Mouse (Mus musculus) right cerebral cortex, postnatal 4 days (tissue): ENCODE results near the gene Camta2.

Source experiments
- DNase-seq: peaks from one replicate; pipeline ENCODE4 v3.0.0-alpha.2; 2022

Camta2 gene

DNA sequence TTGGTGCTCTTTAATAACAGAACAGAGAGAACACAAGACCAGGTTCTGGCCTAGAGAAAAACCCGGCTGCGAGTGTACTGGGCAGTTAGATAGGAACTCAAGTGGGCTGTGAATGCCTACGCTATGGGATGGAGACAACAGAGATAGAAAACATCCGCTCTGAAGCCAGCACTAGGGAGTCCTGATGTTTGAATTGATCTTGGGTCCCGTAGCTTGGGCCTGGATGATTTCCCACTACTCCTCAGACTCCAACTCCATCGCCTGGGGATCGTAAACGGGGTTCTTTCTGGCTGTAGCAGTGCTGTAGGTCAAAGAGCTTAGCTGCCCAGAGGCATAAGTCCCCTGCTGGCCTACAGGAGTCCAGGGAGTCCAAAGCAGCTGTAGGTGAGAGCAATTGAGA lies 467 bp upstream of the Camta2 start:
- DNase-seq, result no peak

DNA sequence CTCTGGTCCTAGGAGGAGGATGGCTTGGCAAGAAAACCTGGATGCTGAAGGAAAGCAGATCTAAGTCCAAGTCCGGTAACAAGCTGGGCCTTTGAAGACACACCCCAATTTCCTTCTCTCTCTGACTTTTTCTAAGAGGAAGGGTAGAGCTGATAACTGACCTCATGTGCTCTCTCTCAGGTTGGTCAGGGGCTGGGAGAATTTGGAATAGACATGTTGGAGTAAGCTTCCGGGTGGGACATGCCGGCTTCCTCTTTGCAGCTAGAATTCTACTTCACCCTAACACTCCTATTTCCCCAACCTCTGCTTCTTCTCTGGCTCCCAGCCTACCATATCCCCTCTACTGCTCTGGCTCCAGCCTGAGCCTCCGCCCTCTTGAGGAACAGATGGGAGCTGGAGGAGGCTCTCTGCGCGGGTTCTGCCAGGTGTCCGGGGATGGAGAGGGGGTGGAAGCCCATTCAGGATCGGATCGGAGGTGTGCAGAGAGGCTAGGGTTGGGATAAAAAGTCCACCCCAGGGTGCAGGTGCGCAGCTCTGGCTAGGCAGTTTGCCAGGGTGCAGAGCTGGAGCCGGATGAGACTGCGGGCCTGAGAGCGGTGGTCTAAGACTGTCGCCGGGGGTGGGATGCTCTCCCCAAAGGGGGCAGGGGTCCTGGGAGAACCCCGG lies 871 bp downstream of the Camta2 start:
- DNase-seq, result no peak

DNA sequence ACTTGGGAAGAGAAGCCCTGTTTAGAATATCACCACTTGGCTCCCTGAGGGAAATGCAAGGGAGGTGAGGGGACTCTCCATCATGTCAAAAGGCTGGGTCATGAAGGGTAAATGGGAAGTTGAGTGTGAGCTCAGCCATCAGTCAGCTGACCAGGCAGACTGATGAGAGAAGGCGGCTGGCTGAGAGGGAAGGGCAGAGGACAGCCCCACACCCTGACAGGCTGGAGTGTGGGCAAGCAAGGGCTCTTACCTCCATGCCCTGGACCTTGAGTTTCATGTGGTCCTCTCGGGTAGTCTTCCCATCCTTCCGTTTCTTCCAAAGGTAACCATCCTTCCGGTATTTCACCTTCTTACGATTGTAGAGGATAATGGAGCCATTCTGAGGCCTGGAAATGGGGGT lies 4.3 kb downstream of the Camta2 start:
- no peak for DNase-seq

DNA sequence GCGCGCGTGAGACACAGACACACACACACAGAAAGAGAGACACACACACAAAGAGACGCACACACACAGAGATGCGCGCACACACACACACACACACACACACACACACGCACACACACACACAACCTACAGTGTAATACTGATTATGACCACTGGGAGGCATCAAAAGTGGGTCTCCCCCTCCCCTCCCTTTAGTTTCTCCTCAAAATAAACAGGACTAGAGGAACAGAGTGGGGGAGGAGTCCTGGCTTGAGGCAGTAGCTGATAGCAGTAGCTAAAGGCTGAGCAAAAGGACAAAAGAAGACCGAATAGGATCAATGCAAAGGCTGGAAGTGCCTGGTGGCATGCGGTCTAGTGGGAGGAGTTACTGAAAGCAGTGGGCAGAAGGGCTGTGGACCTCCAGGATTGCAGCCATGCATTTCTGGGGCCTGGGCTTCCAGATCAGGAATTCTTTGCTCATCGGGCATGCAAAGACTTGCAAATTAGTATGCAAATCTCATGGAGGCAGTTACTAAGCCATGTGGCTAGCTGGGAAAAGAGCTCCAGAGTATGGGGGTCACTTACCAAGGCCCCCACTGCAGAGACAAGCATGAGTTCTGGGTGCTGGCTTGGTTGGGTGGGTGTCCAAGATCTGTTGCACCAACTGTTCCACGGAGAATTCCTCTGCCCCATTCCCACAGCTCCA lies 5.9 kb downstream of the Camta2 start:
- peak; percentile 45 for DNase-seq

DNA sequence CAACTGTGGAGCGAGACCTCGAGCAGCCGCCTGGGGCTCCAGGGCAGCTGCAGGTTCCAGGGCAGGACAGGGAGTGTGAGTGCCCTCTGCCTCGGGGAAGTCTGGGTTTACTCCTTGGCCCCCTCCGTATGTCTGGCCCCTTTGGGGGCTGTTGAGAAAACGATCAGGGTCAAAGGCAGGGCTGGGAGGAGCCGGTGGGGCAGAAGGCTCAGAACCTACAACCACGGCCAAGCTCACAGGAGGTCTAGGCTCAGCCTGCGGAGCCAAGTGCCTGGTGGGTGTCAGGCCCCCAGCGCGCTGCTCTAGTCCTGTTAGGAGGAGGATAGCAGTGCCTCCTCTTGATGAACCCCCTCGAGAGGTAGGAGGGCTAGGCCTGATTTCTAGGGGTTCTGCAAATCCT lies 6.7 kb downstream of the Camta2 start:
- no peak for DNase-seq

DNA sequence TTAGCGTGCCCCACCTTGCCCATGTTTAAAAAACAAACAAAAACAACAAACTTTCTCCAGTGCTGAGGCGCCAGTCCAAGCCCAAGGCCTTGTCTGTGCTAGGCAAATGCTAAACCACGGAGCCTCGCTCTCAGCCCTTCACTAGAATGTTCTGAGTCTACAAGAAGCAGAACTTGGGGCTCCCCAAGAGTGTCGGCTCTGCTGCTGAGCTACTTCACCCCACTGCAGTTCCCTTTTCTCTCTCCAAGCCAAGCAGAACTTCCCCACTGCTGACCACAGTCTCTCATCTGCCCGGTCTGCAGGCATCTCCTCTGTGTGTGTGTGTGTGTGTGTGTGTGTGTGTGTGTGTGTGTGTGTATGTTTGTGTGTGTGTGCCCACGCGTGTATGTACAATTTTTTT lies 8.0 kb downstream of the Camta2 start:
- DNase-seq, result no peak

DNA sequence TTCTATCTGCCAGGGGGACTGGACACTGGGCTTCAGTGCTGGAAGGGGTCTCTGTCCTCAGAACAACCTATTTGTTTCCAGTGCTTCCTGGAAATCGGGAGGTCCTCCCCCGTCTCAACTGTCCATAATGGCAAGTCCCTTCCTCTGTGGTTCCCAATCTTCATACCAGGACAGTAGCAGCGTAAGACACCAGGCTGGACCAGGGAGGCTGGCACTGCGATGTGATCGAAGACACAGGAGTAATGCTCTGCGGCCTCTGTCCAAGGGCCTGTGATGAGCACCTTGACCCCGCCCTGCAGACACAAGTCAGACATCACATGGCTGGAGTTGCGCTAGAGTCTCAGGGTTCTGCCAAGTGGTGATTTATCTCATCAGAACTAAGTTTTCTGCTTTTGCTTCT lies 8.5 kb downstream of the Camta2 start:
- no peak for DNase-seq

DNA sequence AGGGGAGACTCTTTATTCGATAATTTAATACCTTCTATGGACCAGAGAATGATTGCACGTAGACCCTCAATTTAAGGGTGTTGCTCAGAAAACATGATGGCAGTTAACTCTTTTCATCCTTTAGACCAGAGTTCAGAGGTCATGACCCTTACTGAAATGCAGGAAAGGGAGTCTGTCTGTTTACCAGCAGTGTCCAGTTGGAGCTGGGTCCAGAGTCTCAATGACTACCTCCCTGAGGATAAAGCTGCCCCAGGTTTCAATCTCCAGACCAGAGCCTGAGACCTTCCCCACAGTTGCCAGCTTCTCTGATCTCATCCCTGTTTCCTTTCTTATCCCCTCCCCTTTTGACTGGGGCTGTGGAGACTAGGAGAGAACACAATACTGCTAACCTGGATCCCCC lies 9.3 kb downstream of the Camta2 start:
- no peak for DNase-seq

DNA sequence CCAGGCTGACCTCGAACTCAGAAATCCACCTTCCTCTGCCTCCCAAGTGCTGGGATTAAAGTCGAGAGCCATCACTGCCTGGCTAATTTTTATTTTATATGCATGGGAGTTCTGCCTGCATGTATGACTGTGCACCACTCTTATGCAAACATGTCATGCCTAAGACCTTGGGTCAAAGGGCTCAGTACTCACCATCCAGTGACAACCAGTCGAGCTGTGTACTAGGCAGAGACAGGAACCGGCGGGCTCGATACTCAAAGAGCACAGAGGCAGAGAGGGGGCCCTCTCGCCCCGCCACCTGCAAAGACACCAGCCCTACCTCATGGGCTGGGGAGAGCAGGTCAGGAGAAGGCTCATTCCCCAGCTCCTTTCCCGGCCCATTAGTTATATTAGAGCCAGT lies 9.8 kb downstream of the Camta2 start:
- no peak for DNase-seq

DNA sequence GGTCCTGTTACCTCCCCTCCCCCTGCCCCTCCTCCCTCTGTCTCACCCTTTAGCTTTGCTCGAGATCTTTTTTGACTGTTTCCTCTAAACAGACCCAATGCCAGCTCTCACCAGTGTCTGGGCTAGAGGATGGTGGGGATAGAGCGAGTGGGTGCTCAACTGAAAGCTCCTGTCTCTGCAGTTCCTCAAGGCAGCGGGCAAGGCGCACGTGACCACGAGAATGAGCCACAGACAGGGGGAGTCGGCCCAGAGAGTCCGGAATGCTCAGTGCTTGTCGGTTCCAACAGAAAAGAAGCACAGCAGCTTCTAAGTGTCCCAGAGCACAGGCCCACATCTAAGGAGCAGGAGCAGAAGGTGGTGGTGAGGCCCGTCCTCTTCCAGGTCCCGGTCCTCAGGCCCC lies 13.4 kb downstream of the Camta2 start:
- DNase-seq, result no peak

DNA sequence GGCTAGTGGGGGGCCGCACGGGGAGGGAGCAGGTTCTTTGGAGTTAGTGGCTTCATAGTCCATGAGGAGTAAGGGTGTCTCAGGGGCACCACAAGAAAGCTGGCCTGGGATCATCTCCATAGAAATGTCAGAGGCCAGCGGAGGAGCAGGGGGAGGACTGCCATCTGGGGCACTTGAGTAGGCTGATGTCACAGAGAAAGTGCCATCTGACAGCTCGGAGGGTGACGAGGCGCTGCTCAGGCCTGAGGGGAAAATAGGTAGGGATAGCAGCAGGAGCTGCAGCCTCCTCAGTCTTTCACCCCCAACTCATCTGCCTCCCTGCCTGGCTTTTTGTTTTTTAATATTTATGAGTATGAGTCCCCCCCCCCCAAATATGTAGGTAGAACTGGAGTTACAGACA lies 13.9 kb downstream of the Camta2 start:
- no peak for DNase-seq

DNA sequence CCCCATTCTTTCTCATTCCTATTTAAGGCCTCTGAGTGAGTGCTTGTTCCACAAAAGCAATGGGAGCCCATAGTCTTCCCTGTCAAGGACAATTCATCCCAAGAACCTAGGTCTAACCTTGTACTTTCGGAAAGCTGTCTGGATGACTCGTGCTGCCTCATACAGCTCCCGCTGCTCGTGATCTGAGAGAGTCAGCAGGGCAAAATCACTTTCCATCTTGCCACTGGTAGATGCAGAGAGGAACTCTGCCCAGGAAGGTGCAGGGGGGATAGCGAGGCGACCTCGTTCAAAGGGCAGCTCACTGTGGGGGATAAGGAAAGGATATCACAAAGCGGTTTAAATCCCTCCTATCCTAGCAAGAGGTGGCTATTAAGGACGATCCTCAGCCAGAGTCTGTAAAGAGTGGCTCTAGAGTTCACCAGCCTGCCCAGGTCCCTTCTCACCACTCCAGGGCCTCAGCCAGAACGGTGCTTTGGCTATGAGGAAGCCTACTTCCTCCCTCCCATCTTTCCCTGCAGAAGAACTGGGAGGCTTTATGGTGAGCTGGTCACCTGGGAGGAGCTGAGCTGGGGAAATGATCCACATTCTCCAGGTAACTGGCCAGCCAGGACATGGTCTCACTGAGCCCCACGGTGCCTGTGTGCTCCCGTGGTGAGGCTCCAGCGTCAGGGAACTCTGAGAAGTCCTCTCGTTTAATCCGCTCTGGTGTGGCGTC lies 16.4 kb downstream of the Camta2 start:
- no peak for DNase-seq

DNA sequence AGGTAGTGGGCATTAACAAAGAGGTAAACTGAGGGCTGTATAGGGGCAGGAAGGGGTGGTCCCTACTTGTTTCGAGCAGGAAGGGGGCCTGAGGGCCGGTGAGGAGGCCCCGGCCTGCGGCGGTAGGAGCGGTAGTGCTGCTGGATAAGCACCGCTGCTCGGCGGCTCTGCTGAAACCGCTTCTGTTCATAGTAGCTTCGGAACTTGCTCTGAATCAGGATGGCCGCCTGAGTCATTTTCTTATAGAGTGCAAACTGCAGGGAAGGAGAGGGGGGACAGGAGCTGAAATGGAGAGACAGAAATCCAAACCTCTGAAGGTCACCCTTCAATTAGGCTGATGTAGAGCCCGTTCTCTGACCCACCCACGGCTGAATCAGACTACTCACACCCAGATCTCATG lies 17.4 kb downstream of the Camta2 start:
- no peak for DNase-seq

DNA sequence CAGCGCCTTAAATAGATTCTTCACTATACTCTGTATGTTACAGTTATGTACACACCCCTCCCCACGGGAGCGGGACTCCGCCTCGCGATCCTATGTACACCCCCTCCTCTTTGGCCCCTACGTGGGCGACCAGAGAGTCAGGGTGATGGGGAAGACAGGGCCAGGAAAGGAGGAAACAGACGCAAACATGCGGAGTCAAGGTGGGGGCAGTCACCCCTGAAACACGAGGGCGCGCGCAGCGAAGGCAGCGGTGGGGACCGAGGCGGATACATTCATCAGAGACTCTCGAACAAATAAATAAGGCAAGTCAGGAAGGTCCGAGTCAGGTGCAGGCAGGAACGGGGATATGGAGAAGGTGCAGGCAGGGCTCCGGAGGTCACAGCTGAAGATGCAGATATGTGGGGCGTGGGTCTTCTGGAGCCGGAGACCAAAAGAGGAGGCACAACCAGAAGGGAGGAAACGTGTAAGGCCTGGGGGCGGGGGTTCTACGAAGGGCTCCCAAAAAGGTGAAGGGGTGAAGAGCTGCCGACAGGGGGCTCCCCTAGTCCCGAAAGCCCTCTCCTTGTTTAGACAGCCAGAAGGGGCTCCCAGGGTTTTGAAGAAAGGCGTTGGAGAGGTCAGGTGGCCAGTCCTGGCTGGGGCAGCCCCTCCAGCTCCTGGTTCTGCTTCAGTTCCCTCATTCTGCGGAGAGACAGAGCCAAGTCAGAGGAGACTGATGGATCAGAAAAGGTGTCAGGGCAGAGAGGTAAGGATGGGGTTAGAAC lies 18.1 kb downstream of the Camta2 start:
- DNase-seq, result peak; percentile 71

DNA sequence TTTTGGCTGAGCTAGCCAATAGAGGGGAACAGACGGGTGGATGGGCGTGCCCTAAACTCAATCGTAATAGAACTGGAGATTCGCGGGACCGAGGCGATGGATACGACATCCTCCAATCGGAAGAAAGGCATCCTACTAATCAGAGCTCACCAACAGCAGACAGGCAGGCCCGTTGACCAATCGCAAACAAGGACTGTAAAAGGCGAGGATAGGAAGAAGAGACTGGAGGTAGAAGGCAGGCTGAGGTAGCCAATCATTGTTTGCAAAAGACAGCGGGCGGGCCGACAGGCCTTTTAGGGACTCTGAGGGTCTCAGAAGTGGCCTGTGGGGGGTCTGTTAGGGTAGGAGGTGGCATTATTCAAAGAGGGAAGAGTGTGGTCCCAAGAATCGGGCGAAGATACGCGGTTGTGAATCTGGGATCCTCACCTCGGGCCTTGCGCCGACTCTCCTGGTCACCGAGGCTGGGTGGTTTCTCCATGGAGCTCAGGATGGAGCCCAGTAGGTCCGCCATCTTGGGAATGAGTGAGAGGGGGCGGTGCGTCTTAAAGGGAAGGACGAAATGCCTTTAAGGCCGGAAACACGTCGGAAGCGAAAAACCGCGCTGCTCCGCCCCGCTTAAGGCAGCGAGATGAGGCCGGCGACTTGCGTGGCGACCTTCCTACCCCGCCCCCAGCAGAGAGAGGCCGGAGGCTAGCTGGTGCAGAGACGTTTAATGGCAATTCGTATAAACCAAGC lies 19.0 kb downstream of the Camta2 start, which contains the start of gene Spag7:
Gene Spag7 (minus strand): TSS at position 646 of the 735 bp plus-strand sequence.
- DNase-seq, result peak; percentile 90

DNA sequence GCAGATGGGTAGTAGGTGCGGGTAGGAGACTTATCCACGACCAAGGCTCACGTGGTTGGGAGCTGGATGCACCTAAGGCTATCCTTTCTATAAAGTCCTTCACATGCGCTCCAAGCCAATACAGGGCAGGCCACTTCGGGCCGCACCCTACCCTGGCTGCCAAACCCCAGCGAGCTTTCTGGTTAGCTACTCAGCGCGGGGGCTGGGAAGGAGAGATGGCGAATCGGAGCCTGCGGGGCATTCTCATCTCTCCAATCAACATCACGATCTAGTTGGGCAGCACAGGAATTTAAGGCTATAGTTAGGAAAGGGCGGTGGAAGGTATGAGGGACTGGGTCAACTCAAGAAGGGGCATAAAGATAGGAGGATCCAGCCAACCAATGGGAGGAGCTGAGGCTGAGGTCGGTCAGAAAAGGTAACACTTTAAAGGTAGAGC lies 19.6 kb downstream of the Camta2 start:
- peak; percentile 70 for DNase-seq

DNA sequence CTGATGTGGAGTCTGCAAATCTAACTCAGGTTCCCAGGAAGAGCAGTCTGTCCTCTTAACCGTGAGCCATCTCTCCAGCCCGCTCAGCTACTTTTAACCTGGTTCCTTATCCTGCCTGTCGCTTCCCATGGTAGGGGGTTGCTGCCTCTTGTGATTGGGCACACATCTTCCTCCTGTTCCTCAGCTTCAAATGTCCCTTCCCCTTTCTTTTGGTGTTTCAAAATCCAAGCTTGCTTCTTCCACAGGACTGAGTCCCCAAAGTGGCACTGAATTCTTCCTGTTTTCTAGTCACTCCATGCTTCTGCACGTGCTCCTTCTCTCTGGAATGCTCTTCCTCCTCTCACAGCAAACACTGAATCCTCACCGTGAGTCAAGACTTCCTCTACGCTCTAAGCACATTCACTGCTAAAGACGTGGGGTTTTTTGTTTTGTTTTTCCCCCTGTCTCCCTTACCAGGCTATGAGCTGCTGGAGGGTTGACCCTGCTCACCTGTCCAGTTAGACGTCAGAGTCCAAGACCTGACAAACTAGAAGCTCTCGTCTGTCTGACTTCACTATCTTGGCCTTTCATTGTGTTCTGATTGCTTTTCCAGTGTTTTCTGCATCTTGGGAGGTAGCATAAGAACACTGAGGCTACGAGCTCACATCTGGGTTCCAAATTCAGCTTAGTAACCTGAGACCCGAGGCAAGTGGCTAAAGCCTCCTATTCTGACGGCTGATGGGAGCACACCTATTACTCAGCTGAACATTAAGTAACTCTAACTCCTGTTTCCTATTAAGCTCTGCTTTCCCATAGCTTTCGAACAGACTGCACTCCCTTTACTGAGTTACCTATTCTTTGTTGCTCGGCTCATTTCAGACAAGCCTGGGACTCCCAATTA lies 20.4 kb downstream of the Camta2 start:
- no peak for DNase-seq

DNA sequence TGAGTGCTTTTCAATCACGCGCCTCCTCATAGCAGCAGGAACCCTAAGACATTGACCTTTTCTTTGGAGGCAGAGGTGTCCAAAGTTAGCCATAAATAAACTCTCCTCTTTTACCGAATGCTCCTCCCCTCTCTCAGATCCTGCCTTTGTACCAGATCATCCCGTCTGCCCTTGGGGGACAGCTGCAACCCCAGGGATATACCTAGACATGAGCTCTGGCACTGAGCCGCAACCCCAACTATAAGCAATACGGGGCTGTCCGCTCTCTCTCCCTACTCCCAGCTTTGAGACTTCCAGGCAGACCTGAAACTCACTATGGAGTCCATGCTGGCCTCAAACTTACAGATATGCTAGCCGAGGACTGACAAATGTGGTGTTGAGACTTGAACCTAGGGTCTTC lies 21.2 kb downstream of the Camta2 start:
- no peak for DNase-seq

DNA sequence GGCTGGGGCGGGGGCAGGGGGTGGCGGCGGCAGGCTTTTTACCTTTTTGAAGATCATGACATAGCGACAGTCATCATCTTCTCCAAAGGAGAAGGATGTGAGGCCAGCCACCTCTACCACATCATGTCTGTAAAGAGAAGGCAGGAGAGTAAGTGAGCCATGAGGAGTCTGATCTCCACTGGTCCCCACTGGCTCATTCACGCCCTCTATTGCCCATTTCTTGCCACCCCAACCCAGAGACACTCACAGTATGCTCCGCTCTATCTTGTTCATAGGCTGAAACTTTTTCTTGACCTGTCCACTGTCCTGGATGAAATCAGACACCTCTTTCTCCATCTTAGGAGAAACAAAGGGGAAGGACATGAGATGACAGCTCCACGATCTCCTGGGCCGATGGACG lies 23.2 kb downstream of the Camta2 start:
- no peak for DNase-seq

DNA sequence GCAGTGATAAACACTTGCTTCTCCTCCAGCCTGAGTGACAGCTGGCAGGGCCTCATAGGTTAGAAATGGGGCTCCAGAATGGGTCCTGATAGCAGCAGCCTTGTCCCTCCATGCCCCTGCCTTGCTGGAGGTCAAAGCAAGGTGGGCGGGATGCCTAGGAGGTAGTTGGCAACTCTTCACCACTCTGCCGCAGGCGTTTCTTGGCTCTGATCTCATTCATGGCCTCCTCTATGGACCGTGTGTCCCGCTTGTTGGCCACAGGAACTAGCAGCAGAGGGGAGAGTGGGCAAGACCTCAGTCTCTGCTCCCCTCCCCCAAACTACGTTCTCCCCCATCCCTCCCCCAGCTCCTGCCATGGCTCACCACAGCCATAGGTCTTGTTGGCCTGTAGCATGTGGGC lies 23.9 kb downstream of the Camta2 start:
- no peak for DNase-seq

DNA sequence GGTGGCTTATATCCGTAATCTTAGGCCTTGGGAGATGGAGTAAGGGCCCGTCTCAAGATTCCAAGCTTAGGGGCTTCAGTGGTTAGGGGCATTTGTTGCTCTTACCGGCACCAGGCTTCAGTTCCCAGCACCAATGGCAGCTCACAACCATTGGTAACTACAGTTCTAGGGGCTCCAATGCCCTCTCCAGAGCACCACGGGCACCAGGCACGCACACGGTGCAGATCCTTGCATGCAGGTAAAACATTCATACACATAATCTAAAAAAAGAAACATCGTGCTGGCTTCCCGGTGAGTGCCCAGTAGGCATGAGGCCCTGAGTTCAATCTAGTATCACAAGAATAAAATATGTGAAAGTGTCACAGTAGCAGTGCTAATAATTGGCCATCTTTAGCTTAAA lies 24.8 kb downstream of the Camta2 start:
- no peak for DNase-seq

DNA sequence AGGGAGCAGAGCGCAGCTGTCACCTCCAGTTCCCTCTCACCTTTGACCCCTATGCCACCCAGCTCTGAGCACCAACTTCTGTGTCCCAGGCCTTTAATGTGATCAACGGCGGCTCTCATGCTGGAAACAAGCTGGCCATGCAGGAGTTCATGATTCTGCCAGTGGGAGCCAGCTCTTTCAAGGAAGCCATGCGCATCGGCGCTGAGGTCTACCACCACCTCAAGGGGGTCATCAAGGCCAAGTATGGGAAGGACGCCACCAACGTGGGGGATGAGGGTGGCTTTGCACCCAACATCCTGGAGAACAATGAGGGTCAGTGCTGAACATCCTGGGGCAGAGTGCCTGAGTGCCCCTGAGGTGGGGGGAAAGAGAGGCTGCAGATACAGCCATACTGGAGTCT lies 27.3 kb downstream of the Camta2 start:
- DNase-seq, result no peak
